In genomic region chr2:25373431-25373830, GRCm38 (mm10) we compare ENCODE assay signal across 9 mouse cellular contexts. TPM values are rescaled to one million over a fixed set of nuclear protein-coding genes. Genes with fewer than 3 reads are reported as not detected.
A peak's percentile ranks its signal among the peaks of the same experiment; 100 is the strongest.
DNase-seq lines count a peak whose midpoint lies in the region; ATAC-seq lines count a peak whose summit lies in the region.
"Had no signal": no experiment of that assay in that cellular context is flagged by ENCODE, and none has a peak within 500 bp of the region (broad histone marks: within the 10 kb centered on the region; RNA-seq: fewer than 3 reads in every experiment).

No protein-coding gene starts in this region.

- no peaks in the 10 kb centered on the region for H3K9me3 ChIP-seq in kidney, embryonic 16.5 days (ENCODE audit: low read length)
- H3K9me3 ChIP-seq in embryonic facial prominence, embryonic 10.5 days: no peaks in the 10 kb centered on the region
- H3K9me3 ChIP-seq in intestine, embryonic 16.5 days (ENCODE audit: control insufficient read depth, low read length): no peaks in the 10 kb centered on the region
- H3K9me3 ChIP-seq in neural tube, embryonic 12.5 days: no peaks in the 10 kb centered on the region

- no peak for DNase-seq in kidney, adult 9 months
- peak; percentile 15 for DNase-seq in embryonic facial prominence, embryonic 10.5 days (ENCODE audit: low spot score)
- no peak for DNase-seq in adrenal gland, adult 8-10 months
- no peak for DNase-seq in cerebellum, adult 11 months
- DNase-seq in natural killer cell, adult 2 months (ENCODE audit: low spot score in 2 of 2): no peak
- DNase-seq: lung, postnatal 14 days had no signal

- no peak for ATAC-seq in kidney, embryonic 16.5 days (ENCODE audit: low FRiP score, low TSS enrichment)
- no peak for ATAC-seq in intestine, embryonic 16.5 days
- ATAC-seq in neural tube, embryonic 12.5 days (ENCODE audit: low FRiP score, low read depth): no peak

- H3K27ac ChIP-seq in kidney, embryonic 16.5 days (ENCODE audit: low read length): no peak overlapping the region
- H3K27ac ChIP-seq in embryonic facial prominence, embryonic 10.5 days (replicated peaks): peak overlapping the region; percentile 90
- no peak overlapping the region for H3K27ac ChIP-seq in intestine, embryonic 16.5 days (ENCODE audit: low read length)
- no peak overlapping the region for H3K27ac ChIP-seq in neural tube, embryonic 12.5 days

- H3K4me3 ChIP-seq in kidney, embryonic 16.5 days (ENCODE audit: low read length): peak overlapping the region; percentile 83
- H3K4me3 ChIP-seq in embryonic facial prominence, embryonic 10.5 days: peak overlapping the region; percentile 88
- peak overlapping the region; percentile 67 for H3K4me3 ChIP-seq in intestine, embryonic 16.5 days (ENCODE audit: low read length)
- H3K4me3 ChIP-seq in neural tube, embryonic 12.5 days: peak overlapping the region; percentile 68

- H3K4me1 ChIP-seq in kidney, embryonic 16.5 days (ENCODE audit: insufficient read depth, low read length): peaks cover 24% of the 10 kb centered on the region
- peaks cover 35% of the 10 kb centered on the region for H3K4me1 ChIP-seq in embryonic facial prominence, embryonic 10.5 days
- H3K4me1 ChIP-seq in intestine, embryonic 16.5 days (ENCODE audit: control insufficient read depth, insufficient read depth, low read length): peaks cover 20% of the 10 kb centered on the region
- peaks cover 23% of the 10 kb centered on the region for H3K4me1 ChIP-seq in neural tube, embryonic 12.5 days

- peak overlapping the region; percentile 81 for H3K9ac ChIP-seq in kidney, embryonic 16.5 days (replicated peaks; ENCODE audit: low read length)
- H3K9ac ChIP-seq in intestine, embryonic 16.5 days (ENCODE audit: low read depth, low read length): peak overlapping the region; percentile 74
- H3K9ac ChIP-seq in neural tube, embryonic 12.5 days: peak overlapping the region; percentile 74

- no peaks in the 10 kb centered on the region for H3K27me3 ChIP-seq in kidney, embryonic 16.5 days (ENCODE audit: insufficient read depth, low read length)
- peaks cover 16% of the 10 kb centered on the region; the same call in 1 of the 2 replicates for H3K27me3 ChIP-seq in embryonic facial prominence, embryonic 10.5 days (replicated peaks; ENCODE audit: low read depth, poor library complexity, severe bottlenecking)
- no peaks in the 10 kb centered on the region for H3K27me3 ChIP-seq in intestine, embryonic 16.5 days (replicated peaks; ENCODE audit: control insufficient read depth, insufficient read depth, low read length)
- H3K27me3 ChIP-seq in neural tube, embryonic 12.5 days (replicated peaks): no peaks in the 10 kb centered on the region; the same call in 1 of the 2 replicates

- WGBS in kidney, embryonic 16.5 days: 34% methylated on average over 2 of the region's 2 CpGs
- 46% methylated on average over 2 of the region's 2 CpGs for WGBS in embryonic facial prominence, embryonic 10.5 days
- 40% methylated on average over 2 of the region's 2 CpGs for WGBS in intestine, embryonic 16.5 days
- 16% methylated on average over 2 of the region's 2 CpGs for WGBS in neural tube, embryonic 12.5 days

- peak overlapping the region; percentile 97 for H3K4me2 ChIP-seq in kidney, embryonic 16.5 days (replicated peaks; ENCODE audit: low read depth, low read length)
- H3K4me2 ChIP-seq in intestine, embryonic 16.5 days (ENCODE audit: low read depth, low read length): peak overlapping the region; percentile 90
- H3K4me2 ChIP-seq in neural tube, embryonic 12.5 days (replicated peaks): peak overlapping the region; percentile 96

- H3K36me3 ChIP-seq in kidney, embryonic 16.5 days (ENCODE audit: insufficient read depth, low read length): peaks cover 21% of the 10 kb centered on the region; the same call in 1 of the 2 replicates
- H3K36me3 ChIP-seq in embryonic facial prominence, embryonic 10.5 days (replicated peaks): peaks cover 43% of the 10 kb centered on the region
- H3K36me3 ChIP-seq in intestine, embryonic 16.5 days (ENCODE audit: control insufficient read depth, insufficient read depth, low read length): peaks cover 18% of the 10 kb centered on the region
- H3K36me3 ChIP-seq in neural tube, embryonic 12.5 days: peaks cover 26% of the 10 kb centered on the region

RNA-seq across cellular contexts. Expression of gene Sapcd2, which starts 1.3 kb away (rescaled TPM):
- 39.3 and 41.2 TPM in 2 replicates for polyA plus RNA-seq in kidney, embryonic 16.5 days (2015; fragmentation: Nextera tagmentation; extraction: Ambion mirVana)
- polyA plus RNA-seq in embryonic facial prominence, embryonic 10.5 days (2016; fragmentation: Nextera tagmentation; extraction: Ambion mirVana): 73.6 and 74.6 TPM in 2 replicates
- 56.7 and 66.4 TPM in 2 replicates for polyA plus RNA-seq in intestine, embryonic 16.5 days (2015; fragmentation: Nextera tagmentation; extraction: Ambion mirVana)
- polyA plus RNA-seq in neural tube, embryonic 12.5 days (2016; fragmentation: Nextera tagmentation; extraction: Ambion mirVana): 38.1 and 39.5 TPM in 2 replicates
- under 1 TPM in 3 of 4 experiments, not detected in 1; 0.31 to 0.71 (median 0.61) TPM for total RNA-seq in adrenal gland, adult 8-10 months (2022)

RNA-seq across cellular contexts. Expression of gene Uap1l1, which starts 7.9 kb away (rescaled TPM):
- 38.9 and 49.2 TPM in 2 replicates for polyA plus RNA-seq in kidney, embryonic 16.5 days (2015; fragmentation: Nextera tagmentation; extraction: Ambion mirVana)
- 8.5 and 11.4 TPM in 2 replicates for polyA plus RNA-seq in embryonic facial prominence, embryonic 10.5 days (2016; fragmentation: Nextera tagmentation; extraction: Ambion mirVana)
- polyA plus RNA-seq in intestine, embryonic 16.5 days (2015; fragmentation: Nextera tagmentation; extraction: Ambion mirVana): 196 and 259 TPM in 2 replicates
- polyA plus RNA-seq in neural tube, embryonic 12.5 days (2016; fragmentation: Nextera tagmentation; extraction: Ambion mirVana): 5.6 and 7.2 TPM in 2 replicates
- 10 to 100 TPM; 29.5 to 48.3 (median 31.5) TPM for total RNA-seq in adrenal gland, adult 8-10 months (2022)

RNA-seq across cellular contexts. Expression of gene Dpp7, which starts 17.3 kb away (rescaled TPM):
- polyA plus RNA-seq in kidney, embryonic 16.5 days (2015; fragmentation: Nextera tagmentation; extraction: Ambion mirVana): 32.8 and 33.2 TPM in 2 replicates
- polyA plus RNA-seq in embryonic facial prominence, embryonic 10.5 days (2016; fragmentation: Nextera tagmentation; extraction: Ambion mirVana): 17.0 and 18.0 TPM in 2 replicates
- polyA plus RNA-seq in intestine, embryonic 16.5 days (2015; fragmentation: Nextera tagmentation; extraction: Ambion mirVana): 74.4 and 104 TPM in 2 replicates
- polyA plus RNA-seq in neural tube, embryonic 12.5 days (2016; fragmentation: Nextera tagmentation; extraction: Ambion mirVana): 21.2 and 24.5 TPM in 2 replicates
- total RNA-seq in adrenal gland, adult 8-10 months (2022): 10 to 100 TPM; 39.8 to 59.1 (median 45.7) TPM

RNA-seq across cellular contexts. Expression of gene Entpd2, which starts 22.2 kb away (rescaled TPM):
- polyA plus RNA-seq in kidney, embryonic 16.5 days (2015; fragmentation: Nextera tagmentation; extraction: Ambion mirVana): 5.5 and 6.4 TPM in 2 replicates
- polyA plus RNA-seq in embryonic facial prominence, embryonic 10.5 days (2016; fragmentation: Nextera tagmentation; extraction: Ambion mirVana): 0.14 TPM in 1 of 2 replicates, not detected in the other
- 23.7 and 27.4 TPM in 2 replicates for polyA plus RNA-seq in intestine, embryonic 16.5 days (2015; fragmentation: Nextera tagmentation; extraction: Ambion mirVana)
- 0.75 and 1.5 TPM in 2 replicates for polyA plus RNA-seq in neural tube, embryonic 12.5 days (2016; fragmentation: Nextera tagmentation; extraction: Ambion mirVana)
- total RNA-seq in adrenal gland, adult 8-10 months (2022): 1 to 10 TPM; 3.1 to 9.7 (median 5.1) TPM

RNA-seq across cellular contexts. Expression of gene Npdc1, which starts 25.7 kb away (rescaled TPM):
- 52.4 and 58.3 TPM in 2 replicates for polyA plus RNA-seq in kidney, embryonic 16.5 days (2015; fragmentation: Nextera tagmentation; extraction: Ambion mirVana)
- polyA plus RNA-seq in embryonic facial prominence, embryonic 10.5 days (2016; fragmentation: Nextera tagmentation; extraction: Ambion mirVana): 38.3 and 40.3 TPM in 2 replicates
- polyA plus RNA-seq in intestine, embryonic 16.5 days (2015; fragmentation: Nextera tagmentation; extraction: Ambion mirVana): 48.9 and 51.1 TPM in 2 replicates
- polyA plus RNA-seq in neural tube, embryonic 12.5 days (2016; fragmentation: Nextera tagmentation; extraction: Ambion mirVana): 241 and 266 TPM in 2 replicates
- 100 to 1,000 TPM; 148 to 171 (median 163) TPM for total RNA-seq in adrenal gland, adult 8-10 months (2022)
